In genomic region chr3:114697946-114698345, GRCm38 (mm10) we compare ENCODE assay signal across 18 mouse cellular contexts.
DNase-seq lines count a peak whose midpoint lies in the region; ATAC-seq lines count a peak whose summit lies in the region.
"Had no signal": no experiment of that assay in that cellular context is flagged by ENCODE, and none has a peak within 500 bp of the region (broad histone marks: within the 10 kb centered on the region; RNA-seq: fewer than 3 reads in every experiment).

No protein-coding gene starts in this region.

- H3K9me3 ChIP-seq in embryonic facial prominence, embryonic 14.5 days (ENCODE audit: control insufficient read depth, low read length): no peaks in the 10 kb centered on the region
- H3K9me3 ChIP-seq in embryonic facial prominence, embryonic 10.5 days: no peaks in the 10 kb centered on the region
- H3K9me3 ChIP-seq in midbrain, embryonic 15.5 days: no peaks in the 10 kb centered on the region
- no peaks in the 10 kb centered on the region for H3K9me3 ChIP-seq in midbrain, embryonic 10.5 days (replicated peaks)
- no peaks in the 10 kb centered on the region for H3K9me3 ChIP-seq in forebrain, embryonic 16.5 days (ENCODE audit: control insufficient read depth, low read length)
- H3K9me3 ChIP-seq: embryonic facial prominence, embryonic 15.5 days had no signal

- no peaks in the 10 kb centered on the region for H3K4me1 ChIP-seq in embryonic facial prominence, embryonic 14.5 days (ENCODE audit: control insufficient read depth, insufficient read depth, low read length)
- H3K4me1 ChIP-seq in embryonic facial prominence, embryonic 10.5 days: no peaks in the 10 kb centered on the region
- no peaks in the 10 kb centered on the region for H3K4me1 ChIP-seq in midbrain, embryonic 15.5 days
- no peaks in the 10 kb centered on the region for H3K4me1 ChIP-seq in midbrain, embryonic 10.5 days
- H3K4me1 ChIP-seq in forebrain, embryonic 16.5 days (replicated peaks; ENCODE audit: control insufficient read depth, insufficient read depth, low read length): no peaks in the 10 kb centered on the region
- H3K4me1 ChIP-seq: embryonic facial prominence, embryonic 15.5 days had no signal

- ATAC-seq in embryonic facial prominence, embryonic 14.5 days (ENCODE audit: low read depth): peak; percentile 22; the same call in 1 of the 2 replicates
- peak; percentile 63; the same call in 1 of the 2 replicates for ATAC-seq in midbrain, embryonic 15.5 days (replicated peaks)
- peak; percentile 75 for ATAC-seq in forebrain, embryonic 16.5 days
- ATAC-seq: liver, postnatal 0 days had no signal

- WGBS in embryonic facial prominence, embryonic 14.5 days: 29% methylated on average over 2 of the region's 2 CpGs
- 59% methylated on average over 2 of the region's 2 CpGs for WGBS in embryonic facial prominence, embryonic 10.5 days
- 58% methylated on average over 2 of the region's 2 CpGs for WGBS in midbrain, embryonic 15.5 days
- WGBS in midbrain, embryonic 10.5 days: 88% methylated on average over 2 of the region's 2 CpGs
- WGBS in forebrain, embryonic 16.5 days: 17% methylated on average over 2 of the region's 2 CpGs

- no peak overlapping the region for H3K4me2 ChIP-seq in embryonic facial prominence, embryonic 14.5 days (ENCODE audit: low read depth, low read length)
- no peak overlapping the region for H3K4me2 ChIP-seq in midbrain, embryonic 15.5 days
- H3K4me2 ChIP-seq in forebrain, embryonic 16.5 days (ENCODE audit: low read length): no peak overlapping the region
- H3K4me2 ChIP-seq: embryonic facial prominence, embryonic 15.5 days had no signal

- no peak overlapping the region for H3K9ac ChIP-seq in embryonic facial prominence, embryonic 14.5 days (ENCODE audit: low read depth, low read length)
- H3K9ac ChIP-seq in midbrain, embryonic 15.5 days: no peak overlapping the region
- H3K9ac ChIP-seq in forebrain, embryonic 16.5 days (replicated peaks; ENCODE audit: low read depth, low read length): no peak overlapping the region
- H3K9ac ChIP-seq: embryonic facial prominence, embryonic 15.5 days; liver, postnatal 0 days had no signal

- H3K27me3 ChIP-seq in embryonic facial prominence, embryonic 14.5 days (replicated peaks; ENCODE audit: control insufficient read depth, insufficient read depth, low read length): no peaks in the 10 kb centered on the region
- H3K27me3 ChIP-seq in embryonic facial prominence, embryonic 10.5 days (replicated peaks; ENCODE audit: low read depth, poor library complexity, severe bottlenecking): no peaks in the 10 kb centered on the region
- H3K27me3 ChIP-seq in midbrain, embryonic 15.5 days (replicated peaks): no peaks in the 10 kb centered on the region
- H3K27me3 ChIP-seq in midbrain, embryonic 10.5 days (ENCODE audit: low read depth, poor library complexity, severe bottlenecking): no peaks in the 10 kb centered on the region
- H3K27me3 ChIP-seq in forebrain, embryonic 16.5 days (replicated peaks; ENCODE audit: control insufficient read depth, insufficient read depth, low read length): no peaks in the 10 kb centered on the region
- H3K27me3 ChIP-seq: embryonic facial prominence, embryonic 15.5 days had no signal

- intact Hi-C loops in gastrocnemius, postnatal 36 days (cut with DNase I): no loop called here

- H3K4me3 ChIP-seq in embryonic facial prominence, embryonic 14.5 days (ENCODE audit: low read depth, low read length): no peak overlapping the region
- no peak overlapping the region for H3K4me3 ChIP-seq in embryonic facial prominence, embryonic 10.5 days
- no peak overlapping the region for H3K4me3 ChIP-seq in midbrain, embryonic 15.5 days
- H3K4me3 ChIP-seq in midbrain, embryonic 10.5 days: no peak overlapping the region
- no peak overlapping the region for H3K4me3 ChIP-seq in forebrain, embryonic 16.5 days (replicated peaks; ENCODE audit: low read length)
- H3K4me3 ChIP-seq: embryonic facial prominence, embryonic 15.5 days had no signal

- peak; percentile 5 for DNase-seq in embryonic facial prominence, embryonic 14.5 days (ENCODE audit: low spot score)
- no peak for DNase-seq in embryonic facial prominence, embryonic 10.5 days (ENCODE audit: low spot score)
- DNase-seq in midbrain, embryonic 10.5 days (ENCODE audit: low spot score): no peak
- peak; percentile 27 for DNase-seq in retina, postnatal 1 day
- no peak for DNase-seq in frontal cortex, postnatal 14 days (ENCODE audit: low spot score in 2 of 2)
- DNase-seq in gastrocnemius, postnatal 36 days: no peak
- DNase-seq: adrenal gland, postnatal 14 days; B cell, adult 2 months; gastrocnemius, postnatal 10 days; heart, postnatal 14 days; kidney, adult 9 months; liver; liver, postnatal 0 days; lung, postnatal 14 days; right cerebral cortex, postnatal 14 days had no signal

- no peaks in the 10 kb centered on the region for H3K36me3 ChIP-seq in embryonic facial prominence, embryonic 14.5 days (ENCODE audit: control insufficient read depth, insufficient read depth, low read length)
- no peaks in the 10 kb centered on the region for H3K36me3 ChIP-seq in embryonic facial prominence, embryonic 10.5 days (replicated peaks)
- no peaks in the 10 kb centered on the region for H3K36me3 ChIP-seq in midbrain, embryonic 15.5 days (replicated peaks)
- H3K36me3 ChIP-seq in midbrain, embryonic 10.5 days: no peaks in the 10 kb centered on the region
- H3K36me3 ChIP-seq in forebrain, embryonic 16.5 days (ENCODE audit: control insufficient read depth, insufficient read depth): no peaks in the 10 kb centered on the region
- H3K36me3 ChIP-seq: embryonic facial prominence, embryonic 15.5 days had no signal

- H3K27ac ChIP-seq in embryonic facial prominence, embryonic 14.5 days (replicated peaks; ENCODE audit: low read depth, low read length): no peak overlapping the region
- no peak overlapping the region for H3K27ac ChIP-seq in embryonic facial prominence, embryonic 10.5 days (replicated peaks)
- H3K27ac ChIP-seq in midbrain, embryonic 15.5 days: no peak overlapping the region
- H3K27ac ChIP-seq in midbrain, embryonic 10.5 days (replicated peaks): no peak overlapping the region
- H3K27ac ChIP-seq in forebrain, embryonic 16.5 days (ENCODE audit: low read length): no peak overlapping the region
- H3K27ac ChIP-seq: embryonic facial prominence, embryonic 15.5 days had no signal

Comparison
In these comparisons a context has a peak if more than half of its experiments do, and no peak if none do; other contexts are left out.
1. DNase-seq: peak in embryonic facial prominence, embryonic 14.5 days (single experiment) and retina, postnatal 1 day (single experiment); none in embryonic facial prominence, embryonic 10.5 days (single experiment), midbrain, embryonic 10.5 days (single experiment), frontal cortex, postnatal 14 days (0 of 2) and gastrocnemius, postnatal 36 days (0 of 2).
2. ATAC-seq: peak in every context shown above with its lines; median percentile 75 in forebrain, embryonic 16.5 days; 63 in midbrain, embryonic 15.5 days; 22 in embryonic facial prominence, embryonic 14.5 days.